Mouse (Mus musculus) midbrain, embryonic 16.5 days (tissue): ENCODE results near the gene Creb3l1. TPM values are rescaled to one million over a fixed set of nuclear protein-coding genes. Genes with fewer than 3 reads are reported as not detected.

Experiments used
- ATAC-seq: fragments of 200-750 bp; cut with Nextera tagmentation; 2 replicates; pipeline ENCODE4 v1.8.0; 2017; ENCODE audit warnings: moderate TSS enrichment
- H3K27ac ChIP-seq: fragments of 300-500 bp; sonication (generic); 2 replicates; pipeline ENCODE4 v1.5.1; 2014; ENCODE audit warnings: mild to moderate bottlenecking, low read length, mixed read lengths
- H3K27me3 ChIP-seq: fragments of 300-500 bp; sonication (generic); 2 replicates; pipeline ENCODE4 v1.6.1; 2014; ENCODE audit warnings: low read depth, low read length, mixed read lengths; ENCODE audit not compliant: control insufficient read depth, insufficient read depth
- H3K36me3 ChIP-seq: fragments of 300-500 bp; sonication (generic); 2 replicates; pipeline ENCODE4 v1.6.1; 2014; ENCODE audit warnings: mild to moderate bottlenecking, low read length, moderate library complexity, mixed read lengths; ENCODE audit not compliant: control insufficient read depth, insufficient read depth
- H3K4me1 ChIP-seq: fragments of 300-500 bp; sonication (generic); 2 replicates; pipeline ENCODE4 v1.6.1; 2014; ENCODE audit warnings: mild to moderate bottlenecking, low read length, mixed read lengths; ENCODE audit not compliant: control insufficient read depth, insufficient read depth
- H3K4me2 ChIP-seq: fragments of 300-500 bp; sonication (generic); 2 replicates; pipeline ENCODE4 v1.6.1; 2014; ENCODE audit warnings: mild to moderate bottlenecking, low read length, mixed read lengths
- H3K4me3 ChIP-seq: fragments of 300-500 bp; sonication (generic); 2 replicates; pipeline ENCODE4 v1.5.1; 2014; ENCODE audit warnings: low read depth, mild to moderate bottlenecking, low read length, moderate library complexity, mixed read lengths
- H3K9ac ChIP-seq: fragments of 300-500 bp; sonication (generic); 2 replicates; pipeline ENCODE4 v1.6.1; 2014; ENCODE audit warnings: low read depth, low read length, mixed read lengths
- H3K9me3 ChIP-seq: fragments of 300-500 bp; sonication (generic); replicated peaks from 2 replicates; pipeline ENCODE4 v1.6.1; 2014; ENCODE audit warnings: mild to moderate bottlenecking, low read length, mixed read lengths; ENCODE audit not compliant: control insufficient read depth, poor library complexity, severe bottlenecking
- WGBS: fragments of 180-500 bp; shearing (Covaris S2); extraction: QIAGEN DNeasy Blood & Tissue Kit; methylation state at CpG from one replicate; pipeline ENCODE4 v1.1.7; 2014; 5-methylcytosine and 5-hydroxymethylcytosine counted together
- polyA plus RNA-seq: library from polyadenylated mRNA; unstranded; fragments of >200 nt; fragmentation: Nextera tagmentation; extraction: Ambion mirVana; gene quantifications from 2 replicates; pipeline ENCODE4 v1.2.1, GENCODE M21; 2015

Creb3l1 gene
- polyA plus RNA-seq, 1 experiment from 2014 or later, result 1.9 TPM

- 51% methylated on average over 5 of the region's 5 CpGs for WGBS
- peaks cover 12% of the 10 kb centered on the region; the same call in 1 of the 2 replicates for H3K4me1 ChIP-seq
- ATAC-seq, result no peak
These were observed 43.5 kb downstream of the Creb3l1 start for GRCm38 (mm10) chr2:91980830-91981229.

GRCm38 (mm10) chr2:91980245-91980644 lies 44.1 kb downstream of the Creb3l1 start:
- Histone ChIP-seq H3K4me3 (no peak overlapping the region), H3K9me3 (no peaks in the 10 kb centered on the region), H3K27ac (no peak overlapping the region), H3K4me2 (no peak overlapping the region), H3K27me3 (peaks cover 16% of the 10 kb centered on the region; the same call in 1 of the 2 replicates), H3K9ac (no peak overlapping the region), H3K4me1 (peaks cover 18% of the 10 kb centered on the region), H3K36me3 (no peaks in the 10 kb centered on the region)
- no peak for ATAC-seq
- 17% methylated on average over 4 of the region's 4 CpGs for WGBS

More at GRCm38 (mm10) chr2:91980830-91981229, 43.5 kb downstream of the Creb3l1 start:
- no peak overlapping the region for H3K27ac ChIP-seq
- H3K9ac ChIP-seq, result no peak overlapping the region
- no peaks in the 10 kb centered on the region for H3K9me3 ChIP-seq
- peaks cover 13% of the 10 kb centered on the region; the same call in 1 of the 2 replicates for H3K27me3 ChIP-seq
- H3K36me3 ChIP-seq, result no peaks in the 10 kb centered on the region
- no peak overlapping the region for H3K4me2 ChIP-seq
- H3K4me3 ChIP-seq, result no peak overlapping the region

GRCm38 (mm10) chr2:91978547-91978946 lies 45.8 kb downstream of the Creb3l1 start:
- ATAC-seq, result no peak
- no peak overlapping the region for H3K9ac ChIP-seq
- 30% methylated on average over 2 of the region's 2 CpGs for WGBS
- H3K36me3 ChIP-seq, result no peaks in the 10 kb centered on the region
- H3K4me1 ChIP-seq, result peaks cover 11% of the 10 kb centered on the region
- no peak overlapping the region for H3K27ac ChIP-seq
- H3K4me3 ChIP-seq, result no peak overlapping the region
- H3K27me3 ChIP-seq, result peaks cover 19% of the 10 kb centered on the region
- H3K4me2 ChIP-seq, result no peak overlapping the region
- H3K9me3 ChIP-seq, result no peaks in the 10 kb centered on the region

GRCm38 (mm10) chr2:91977960-91978359 lies 46.3 kb downstream of the Creb3l1 start:
- no peak for ATAC-seq
- Histone ChIP-seq H3K4me3 (no peak overlapping the region), H3K36me3 (no peaks in the 10 kb centered on the region), H3K27me3 (peaks cover 19% of the 10 kb centered on the region), H3K4me2 (no peak overlapping the region), H3K27ac (no peak overlapping the region), H3K4me1 (peaks cover 11% of the 10 kb centered on the region), H3K9me3 (no peaks in the 10 kb centered on the region), H3K9ac (no peak overlapping the region)
- 86% methylated on average over 4 of the region's 4 CpGs for WGBS

- H3K4me1 ChIP-seq, result peaks cover 27% of the 10 kb centered on the region
These were observed 48.4 kb downstream of the Creb3l1 start, which contains the start of gene Dgkz for GRCm38 (mm10) chr2:91975581-91976541. Gene Dgkz, minus strand, starts transcription at chr2:91975864.

GRCm38 (mm10) chr2:91973416-91974135 lies 50.7 kb downstream of the Creb3l1 start:
- Histone ChIP-seq H3K27me3 (peaks cover 19% of the 10 kb centered on the region), H3K9ac (no peak overlapping the region), H3K4me3 (no peak overlapping the region), H3K4me2 (0 out of 2 replicates have a peak overlapping the region, but pooled peaks have one; percentile 7), H3K4me1 (peaks cover 28% of the 10 kb centered on the region), H3K27ac (no peak overlapping the region), H3K36me3 (no peaks in the 10 kb centered on the region), H3K9me3 (no peaks in the 10 kb centered on the region)
- no peak for ATAC-seq
- WGBS, result 17% methylated on average over 7 of the region's 7 CpGs

More at GRCm38 (mm10) chr2:91975581-91976541, 48.4 kb downstream of the Creb3l1 start, which contains the start of gene Dgkz:
- Histone ChIP-seq H3K4me2 (peak within 1 kb of the TSS; percentile 69), H3K27me3 (peaks cover 19% of the 10 kb centered on the region), H3K9me3 (no peaks in the 10 kb centered on the region), H3K27ac (no peak within 1 kb of the TSS), H3K9ac (peak within 1 kb of the TSS; percentile 62), H3K36me3 (no peaks in the 10 kb centered on the region), H3K4me3 (peak within 1 kb of the TSS; percentile 47)
- ATAC-seq, result peak; percentile 53
- WGBS, result under 1% methylated on average over 76 of the region's 79 CpGs

- Histone ChIP-seq H3K4me3 (no peak overlapping the region), H3K4me2 (no peak overlapping the region), H3K4me1 (peaks cover 28% of the 10 kb centered on the region), H3K27me3 (peaks cover 19% of the 10 kb centered on the region), H3K9me3 (no peaks in the 10 kb centered on the region), H3K36me3 (no peaks in the 10 kb centered on the region), H3K27ac (0 out of 2 replicates have a peak overlapping the region, but pooled peaks have one; percentile 6), H3K9ac (no peak overlapping the region)
- 40% methylated on average over 13 of the region's 13 CpGs for WGBS
- ATAC-seq, result no peak
These were observed 52.2 kb downstream of the Creb3l1 start for GRCm38 (mm10) chr2:91972121-91972566.

- peaks cover 28% of the 10 kb centered on the region for H3K4me1 ChIP-seq
- H3K27ac ChIP-seq, result peak overlapping the region; percentile 63
- H3K36me3 ChIP-seq, result no peaks in the 10 kb centered on the region
- no peaks in the 10 kb centered on the region for H3K9me3 ChIP-seq
- H3K9ac ChIP-seq, result no peak overlapping the region
- peaks cover 15% of the 10 kb centered on the region for H3K27me3 ChIP-seq
- peak overlapping the region; percentile 12; the same call in 1 of the 2 replicates for H3K4me2 ChIP-seq
- H3K4me3 ChIP-seq, result no peak overlapping the region
- peak; percentile 62 for ATAC-seq
- WGBS, result 14% methylated on average over 21 of the region's 21 CpGs
These were observed 52.8 kb downstream of the Creb3l1 start for GRCm38 (mm10) chr2:91971231-91972097.
